Mouse (Mus musculus): ENCODE results near the gene Gm45062. TPM values are rescaled to one million over a fixed set of nuclear protein-coding genes. Genes with fewer than 3 reads are reported as not detected.

Gene Gm45062
- total RNA-seq, 2 experiments from 2014 or later, result 1.1 to 1.4 TPM

- DNase-seq, result no peak
Observed at GRCm38 (mm10) chr6:8419485-8420186, 160.4 kb downstream of the Gm45062 start.

- DNase-seq, result no peak
Observed at GRCm38 (mm10) chr6:8420187-8420503, 160.9 kb downstream of the Gm45062 start.

GRCm38 (mm10) chr6:8421421-8421820, 162.2 kb downstream of the Gm45062 start:
- no peak for DNase-seq

GRCm38 (mm10) chr6:8421959-8422581, 162.8 kb downstream of the Gm45062 start:
- DNase-seq, result no peak

GRCm38 (mm10) chr6:8423142-8423541, 163.9 kb downstream of the Gm45062 start:
- DNase-seq, result no peak

GRCm38 (mm10) chr6:8427692-8428091, 168.4 kb downstream of the Gm45062 start:
- no peak for DNase-seq

GRCm38 (mm10) chr6:8430610-8431234, 171.5 kb downstream of the Gm45062 start:
- DNase-seq, result no peak

- no peak for DNase-seq
Observed at GRCm38 (mm10) chr6:8433179-8433578, 173.9 kb downstream of the Gm45062 start.

- no peak for DNase-seq
Observed at GRCm38 (mm10) chr6:8437937-8438336, 178.7 kb downstream of the Gm45062 start.

- DNase-seq, result no peak
Observed at GRCm38 (mm10) chr6:8441814-8442213, 182.6 kb downstream of the Gm45062 start.

GRCm38 (mm10) chr6:8446786-8447185, 187.5 kb downstream of the Gm45062 start:
- peak; percentile 55 for DNase-seq

GRCm38 (mm10) chr6:8455599-8455998, 196.3 kb downstream of the Gm45062 start:
- DNase-seq, result no peak

GRCm38 (mm10) chr6:8458596-8458995, 199.3 kb downstream of the Gm45062 start:
- no peak for DNase-seq

- no peak for DNase-seq
Observed at GRCm38 (mm10) chr6:8462447-8462846, 203.2 kb downstream of the Gm45062 start.

- DNase-seq, result no peak
Observed at GRCm38 (mm10) chr6:8465388-8465787, 206.1 kb downstream of the Gm45062 start.

GRCm38 (mm10) chr6:8465985-8466384, 206.7 kb downstream of the Gm45062 start:
- DNase-seq, result no peak

GRCm38 (mm10) chr6:8467667-8468337, 208.6 kb downstream of the Gm45062 start:
- no peak for DNase-seq

GRCm38 (mm10) chr6:8469918-8470317, 210.7 kb downstream of the Gm45062 start:
- no peak for DNase-seq

- DNase-seq, result no peak
Observed at GRCm38 (mm10) chr6:8472125-8472524, 212.9 kb downstream of the Gm45062 start.

- DNase-seq, result peak; percentile 29
Observed at GRCm38 (mm10) chr6:8472915-8473314, 213.7 kb downstream of the Gm45062 start.

GRCm38 (mm10) chr6:8473498-8473897, 214.2 kb downstream of the Gm45062 start:
- DNase-seq, result peak; percentile 30

- DNase-seq, result no peak
Observed at GRCm38 (mm10) chr6:8474316-8474715, 215.1 kb downstream of the Gm45062 start.

- no peak for DNase-seq
Observed at GRCm38 (mm10) chr6:8474820-8475219, 215.6 kb downstream of the Gm45062 start.
